Mouse (Mus musculus) forebrain, embryonic 14.5 days (tissue): ENCODE data around the gene Cdk20. TPM values are rescaled to one million over a fixed set of nuclear protein-coding genes. Genes with fewer than 3 reads are reported as not detected.
A peak's percentile ranks its signal among the peaks of the same experiment; 100 is the strongest.
"Not testable (repeated sequence)": the region's sequence is repeated elsewhere in the genome, so short reads cannot be mapped to it uniquely, and the experiment has no call there.

Experiments
- ATAC-seq: fragments of 200-750 bp; cut with Nextera tagmentation; 2 replicates; pipeline ENCODE4 v1.8.0; 2017; ENCODE audit warnings: mild to moderate bottlenecking, moderate library complexity
- DNase-seq: peaks from one replicate; pipeline ENCODE4 v3.0.0-alpha.2; 2015; ENCODE audit warnings: low spot score
- H3K27ac ChIP-seq: fragments of 300-500 bp; sonication (generic); 2 replicates; pipeline ENCODE4 v1.5.1; 2014; ENCODE audit warnings: low read depth, mild to moderate bottlenecking, control low read depth, low read length, moderate library complexity
- H3K27me3 ChIP-seq: fragments of 300-500 bp; sonication (generic); replicated peaks from 2 replicates; pipeline ENCODE4 v1.6.1; 2014; ENCODE audit warnings: low read length, control low read depth, mixed read lengths; ENCODE audit not compliant: control insufficient read depth, insufficient read depth
- H3K36me3 ChIP-seq: fragments of 300-500 bp; sonication (generic); 2 replicates; pipeline ENCODE4 v1.6.1; 2014; ENCODE audit warnings: low read length, control low read depth; ENCODE audit not compliant: control insufficient read depth, insufficient read depth
- H3K4me1 ChIP-seq: fragments of 300-500 bp; sonication (generic); 2 replicates; pipeline ENCODE4 v1.6.1; 2014; ENCODE audit warnings: antibody characterized with exemption, low read length, control low read depth; ENCODE audit not compliant: control insufficient read depth, insufficient read depth
- H3K4me2 ChIP-seq: fragments of 300-500 bp; sonication (generic); 2 replicates; pipeline ENCODE4 v1.6.1; 2014; ENCODE audit warnings: mild to moderate bottlenecking, control low read depth, low read length
- H3K4me3 ChIP-seq: fragments of 300-500 bp; sonication (generic); 2 replicates; pipeline ENCODE4 v1.5.1; 2014; ENCODE audit warnings: low read depth, low read length, control low read depth
- H3K9ac ChIP-seq: fragments of 300-500 bp; sonication (generic); 2 replicates; pipeline ENCODE4 v1.6.1; 2014; ENCODE audit warnings: mild to moderate bottlenecking, low read length, control low read depth, moderate library complexity
- H3K9me3 ChIP-seq: fragments of 300-500 bp; sonication (generic); replicated peaks from 2 replicates; pipeline ENCODE4 v1.6.1; 2016; ENCODE audit warnings: low read length, control low read depth, mixed read lengths; ENCODE audit not compliant: control insufficient read depth
- WGBS: fragments of 180-500 bp; shearing (Covaris S2); extraction: QIAGEN DNeasy Blood & Tissue Kit; methylation state at CpG from one replicate; pipeline ENCODE4 v1.1.7; 2014; 5-methylcytosine and 5-hydroxymethylcytosine counted together
- polyA plus RNA-seq: library from polyadenylated mRNA; unstranded; fragments of >200 nt; fragmentation: Nextera tagmentation; extraction: Ambion mirVana; gene quantifications from 2 replicates; pipeline ENCODE4 v1.2.1, GENCODE M21; 2014

Gene Cdk20
- polyA plus RNA-seq, 1 experiment from 2014 or later, result 22.0 TPM

GRCm38 (mm10) chr13:64457225-64457978 lies 25.3 kb downstream of the Cdk20 start:
- H3K9me3 ChIP-seq, ATAC-seq, H3K36me3 ChIP-seq, H3K27me3 ChIP-seq, H3K27ac ChIP-seq, H3K4me2 ChIP-seq, H3K9ac ChIP-seq, DNase-seq, H3K4me3 ChIP-seq, H3K4me1 ChIP-seq: not testable (repeated sequence)
- WGBS, result 92% methylated on average over 19 of the region's 19 CpGs

GRCm38 (mm10) chr13:64458181-64458580 lies 26.1 kb downstream of the Cdk20 start:
- H3K4me1 ChIP-seq, result no peaks in the 10 kb centered on the region
- H3K9me3 ChIP-seq, result no peaks in the 10 kb centered on the region
- H3K4me3 ChIP-seq, result no peak overlapping the region
- no peak overlapping the region for H3K9ac ChIP-seq
- WGBS, result 93% methylated on average over 14 of the region's 14 CpGs
- H3K4me2 ChIP-seq, result no peak overlapping the region
- no peaks in the 10 kb centered on the region for H3K27me3 ChIP-seq
- no peaks in the 10 kb centered on the region for H3K36me3 ChIP-seq
- no peak for ATAC-seq
- H3K27ac ChIP-seq, result no peak overlapping the region
- no peak for DNase-seq

GRCm38 (mm10) chr13:64462581-64462980 lies 30.5 kb downstream of the Cdk20 start:
- WGBS, result 74% methylated on average over 2 of the region's 2 CpGs
- ATAC-seq (no peak), DNase-seq (peak; percentile 15)
- Histone ChIP-seq H3K27ac (no peak overlapping the region), H3K27me3 (no peaks in the 10 kb centered on the region), H3K9ac (no peak overlapping the region), H3K4me1 (no peaks in the 10 kb centered on the region), H3K4me2 (no peak overlapping the region), H3K4me3 (no peak overlapping the region), H3K36me3 (no peaks in the 10 kb centered on the region), H3K9me3 (no peaks in the 10 kb centered on the region)

GRCm38 (mm10) chr13:64465166-64465565 lies 33.1 kb downstream of the Cdk20 start:
- Histone ChIP-seq H3K36me3 (no peaks in the 10 kb centered on the region), H3K4me1 (no peaks in the 10 kb centered on the region), H3K27me3 (no peaks in the 10 kb centered on the region), H3K4me3 (no peak overlapping the region), H3K9me3 (no peaks in the 10 kb centered on the region), H3K4me2 (no peak overlapping the region), H3K9ac (no peak overlapping the region), H3K27ac (no peak overlapping the region)
- ATAC-seq (no peak), DNase-seq (no peak)
- WGBS, result 70% methylated on average over 9 of the region's 9 CpGs

- no peak for ATAC-seq
- Histone ChIP-seq H3K9ac (no peak overlapping the region), H3K4me3 (no peak overlapping the region), H3K9me3 (no peaks in the 10 kb centered on the region), H3K27me3 (no peaks in the 10 kb centered on the region), H3K4me1 (no peaks in the 10 kb centered on the region), H3K4me2 (no peak overlapping the region), H3K36me3 (no peaks in the 10 kb centered on the region), H3K27ac (no peak overlapping the region)
- WGBS, result 64% methylated on average over 6 of the region's 6 CpGs
- DNase-seq, result peak; percentile 46
Observed at GRCm38 (mm10) chr13:64467886-64468285, 35.8 kb downstream of the Cdk20 start.

- H3K36me3 ChIP-seq, result no peaks in the 10 kb centered on the region
- no peak overlapping the region for H3K27ac ChIP-seq
- DNase-seq (no peak), ATAC-seq (no peak)
- H3K9ac ChIP-seq, result no peak overlapping the region
- H3K4me2 ChIP-seq, result no peak overlapping the region
- H3K27me3 ChIP-seq, result no peaks in the 10 kb centered on the region
- H3K4me1 ChIP-seq, result no peaks in the 10 kb centered on the region
- no peaks in the 10 kb centered on the region for H3K9me3 ChIP-seq
- WGBS, result 53% methylated on average over 4 of the region's 4 CpGs
- no peak overlapping the region for H3K4me3 ChIP-seq
Observed at GRCm38 (mm10) chr13:64477968-64478367, 45.9 kb downstream of the Cdk20 start.

GRCm38 (mm10) chr13:64479960-64480359 lies 47.8 kb downstream of the Cdk20 start:
- Histone ChIP-seq H3K9me3 (no peaks in the 10 kb centered on the region), H3K4me1 (no peaks in the 10 kb centered on the region), H3K27ac (no peak overlapping the region), H3K4me2 (no peak overlapping the region), H3K36me3 (no peaks in the 10 kb centered on the region), H3K9ac (no peak overlapping the region), H3K27me3 (no peaks in the 10 kb centered on the region), H3K4me3 (no peak overlapping the region)
- 73% methylated on average over 3 of the region's 3 CpGs for WGBS
- no peak for ATAC-seq
- DNase-seq, result no peak

- DNase-seq, result no peak
- Histone ChIP-seq H3K9me3 (no peaks in the 10 kb centered on the region), H3K9ac (no peak overlapping the region), H3K4me3 (no peak overlapping the region), H3K27ac (no peak overlapping the region), H3K4me2 (no peak overlapping the region), H3K27me3 (no peaks in the 10 kb centered on the region), H3K36me3 (no peaks in the 10 kb centered on the region), H3K4me1 (no peaks in the 10 kb centered on the region)
- WGBS, result 81% methylated on average over 6 of the region's 6 CpGs
- ATAC-seq, result no peak
Observed at GRCm38 (mm10) chr13:64489886-64490285, 57.8 kb downstream of the Cdk20 start.
